Mouse (Mus musculus) olfactory bulb, adult 2 months (tissue): ENCODE measurements at regions not wholly inside any gene's neighbourhood (a gene's known extent, or its start where the extent isn't known, plus 50 kb on each side); places are given as distances from the start of the nearest gene placed in this dataset.

Experiments used
- CTCF ChIP-seq: fragments of 200-500 bp; IDR thresholded peaks from 2 replicates; pipeline ENCODE4 v1.5.1; 2012; ENCODE audit warnings: low read depth, mild to moderate bottlenecking, low read length, moderate library complexity; ENCODE audit not compliant: insufficient read depth
- POLR2A ChIP-seq: fragments of 200-500 bp; IDR thresholded peaks from 2 replicates; pipeline ENCODE4 v1.6.1; 2012; ENCODE audit warnings: mild to moderate bottlenecking, low read depth, low read length, moderate library complexity; ENCODE audit not compliant: insufficient read depth

- TF ChIP-seq CTCF (no peak), POLR2A (no peak)
Measured at GRCm38 (mm10) chr17:4813232-4813631, 180.9 kb upstream of the Arid1b start.
